Mouse (Mus musculus) stomach, embryonic 15.5 days (tissue): Measurements from ENCODE around the gene Thbs2. TPM values are rescaled to one million over a fixed set of nuclear protein-coding genes. Genes with fewer than 3 reads are reported as not detected.

Experiments
- ATAC-seq: fragments of 200-750 bp; cut with Nextera tagmentation; 2 replicates; pipeline ENCODE4 v1.8.0; 2017; ENCODE audit warnings: low read depth, moderate number of reproducible peaks, moderate TSS enrichment; ENCODE audit not compliant: insufficient read depth, low FRiP score
- H3K27ac ChIP-seq: fragments of 300-500 bp; sonication (generic); 2 replicates; pipeline ENCODE4 v1.5.1; 2015; ENCODE audit warnings: mild to moderate bottlenecking, inconsistent platforms
- H3K27me3 ChIP-seq: fragments of 300-500 bp; sonication (generic); replicated peaks from 2 replicates; pipeline ENCODE4 v1.6.1; 2015; ENCODE audit warnings: inconsistent platforms
- H3K36me3 ChIP-seq: fragments of 300-500 bp; sonication (generic); 2 replicates; pipeline ENCODE4 v1.6.1; 2015; ENCODE audit warnings: inconsistent platforms
- H3K4me1 ChIP-seq: fragments of 300-500 bp; sonication (generic); 2 replicates; pipeline ENCODE4 v1.6.1; 2015; ENCODE audit warnings: inconsistent platforms
- H3K4me2 ChIP-seq: fragments of 300-500 bp; sonication (generic); 2 replicates; pipeline ENCODE4 v1.6.1; 2015; ENCODE audit warnings: mild to moderate bottlenecking, inconsistent platforms
- H3K4me3 ChIP-seq: fragments of 300-500 bp; sonication (generic); replicated peaks from 2 replicates; pipeline ENCODE4 v1.5.1; 2015; ENCODE audit warnings: inconsistent platforms
- H3K9ac ChIP-seq: fragments of 300-500 bp; sonication (generic); 2 replicates; pipeline ENCODE4 v1.6.1; 2015; ENCODE audit warnings: inconsistent platforms
- H3K9me3 ChIP-seq: fragments of 300-500 bp; sonication (generic); 2 replicates; pipeline ENCODE4 v1.6.1; 2016; ENCODE audit warnings: inconsistent platforms
- WGBS: fragments of 180-500 bp; shearing (Covaris S2); methylation state at CpG from one replicate; pipeline ENCODE4 v1.1.7; 2015; 5-methylcytosine and 5-hydroxymethylcytosine counted together
- polyA plus RNA-seq: library from polyadenylated mRNA; unstranded; fragments of >200 nt; fragmentation: Nextera tagmentation; extraction: Ambion mirVana; gene quantifications from 2 replicates; pipeline ENCODE4 v1.2.1, GENCODE M21; 2015

Thbs2 gene
- polyA plus RNA-seq, 1 experiment from 2014 or later, result 35.2 TPM

GRCm38 (mm10) chr17:14693048-14693993 is 714 bp downstream of the Thbs2 start:
- Histone ChIP-seq H3K36me3 (no peaks in the 10 kb centered on the region), H3K9ac (0 out of 2 replicates have a peak overlapping the region, but pooled peaks have one; percentile 17), H3K27ac (peak overlapping the region; percentile 73; the same call in 1 of the 2 replicates), H3K9me3 (no peaks in the 10 kb centered on the region), H3K4me3 (peak overlapping the region; percentile 41), H3K4me1 (peaks cover 17% of the 10 kb centered on the region), H3K4me2 (peak overlapping the region; percentile 50), H3K27me3 (no peaks in the 10 kb centered on the region)
- 19% methylated on average over 9 of the region's 9 CpGs for WGBS
- no peak; the same call in 1 of the 2 replicates for ATAC-seq

- H3K4me1 ChIP-seq, result peaks cover 21% of the 10 kb centered on the region
- H3K9ac ChIP-seq, result no peak overlapping the region; the same call in 1 of the 2 replicates
- WGBS, result 44% methylated on average over 6 of the region's 6 CpGs
- no peaks in the 10 kb centered on the region for H3K36me3 ChIP-seq
- H3K27ac ChIP-seq, result peak overlapping the region; percentile 73
- H3K4me2 ChIP-seq, result peak overlapping the region; percentile 50
- H3K27me3 ChIP-seq, result no peaks in the 10 kb centered on the region
- H3K9me3 ChIP-seq, result no peaks in the 10 kb centered on the region
- peak overlapping the region; percentile 41 for H3K4me3 ChIP-seq
- ATAC-seq, result no peak
Observed at GRCm38 (mm10) chr17:14691901-14692300, 2.1 kb downstream of the Thbs2 start.

DNA sequence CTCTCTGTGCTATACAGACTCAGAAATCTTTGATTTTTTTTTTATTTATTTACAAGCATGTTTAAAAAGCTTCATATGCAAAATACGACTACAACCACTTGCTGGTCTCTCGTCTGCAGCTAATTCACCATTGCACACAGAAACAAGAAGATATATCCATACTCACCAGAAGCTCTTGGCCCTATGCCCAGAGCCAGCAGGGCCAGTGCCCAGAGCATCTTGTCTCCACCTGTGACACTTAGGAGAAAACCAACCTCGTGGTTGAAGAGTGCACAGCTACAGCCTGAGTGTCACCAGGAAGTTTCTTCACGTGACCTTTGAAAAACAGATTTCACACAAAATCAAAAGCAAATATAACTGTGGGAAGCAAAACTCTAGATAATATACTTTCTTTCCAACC is 2.8 kb downstream of the Thbs2 start:
- Histone ChIP-seq H3K4me2 (peak overlapping the region; percentile 50), H3K27ac (peak overlapping the region; percentile 73), H3K4me3 (peak overlapping the region; percentile 41), H3K27me3 (no peaks in the 10 kb centered on the region), H3K9me3 (no peaks in the 10 kb centered on the region), H3K36me3 (no peaks in the 10 kb centered on the region), H3K9ac (no peak overlapping the region), H3K4me1 (peaks cover 21% of the 10 kb centered on the region; the same call in 1 of the 2 replicates)
- WGBS, result 56% methylated on average over 4 of the region's 4 CpGs
- ATAC-seq, result no peak

GRCm38 (mm10) chr17:14682836-14683235 is 11.2 kb downstream of the Thbs2 start:
- H3K27ac ChIP-seq, result no peak overlapping the region
- H3K4me1 ChIP-seq, result peaks cover 8% of the 10 kb centered on the region; the same call in 1 of the 2 replicates
- H3K9me3 ChIP-seq, result no peaks in the 10 kb centered on the region
- peaks cover 4% of the 10 kb centered on the region; the same call in 1 of the 2 replicates for H3K36me3 ChIP-seq
- ATAC-seq, result no peak
- WGBS, result 87% methylated on average over 7 of the region's 7 CpGs
- no peak overlapping the region for H3K9ac ChIP-seq
- H3K4me3 ChIP-seq, result no peak overlapping the region
- no peaks in the 10 kb centered on the region for H3K27me3 ChIP-seq
- no peak overlapping the region for H3K4me2 ChIP-seq

GRCm38 (mm10) chr17:14681047-14681446 is 13.0 kb downstream of the Thbs2 start:
- H3K4me2 ChIP-seq, result no peak overlapping the region
- WGBS, result 93% methylated on average over 12 of the region's 12 CpGs

GRCm38 (mm10) chr17:14677198-14677597 is 16.8 kb downstream of the Thbs2 start:
- H3K27me3 ChIP-seq, result no peaks in the 10 kb centered on the region
- no peak overlapping the region for H3K9ac ChIP-seq
- no peak overlapping the region for H3K4me3 ChIP-seq
- peaks cover 6% of the 10 kb centered on the region for H3K36me3 ChIP-seq
- H3K4me1 ChIP-seq, result no peaks in the 10 kb centered on the region
- no peak for ATAC-seq
- H3K9me3 ChIP-seq, result no peaks in the 10 kb centered on the region
- no peak overlapping the region for H3K27ac ChIP-seq
- 69% methylated on average over 8 of the region's 8 CpGs for WGBS
- H3K4me2 ChIP-seq, result no peak overlapping the region

More at GRCm38 (mm10) chr17:14681047-14681446, 13.0 kb downstream of the Thbs2 start:
- H3K9me3 ChIP-seq, result no peaks in the 10 kb centered on the region
- no peaks in the 10 kb centered on the region for H3K4me1 ChIP-seq
- H3K27me3 ChIP-seq, result no peaks in the 10 kb centered on the region
- H3K27ac ChIP-seq, result no peak overlapping the region
- no peak overlapping the region for H3K4me3 ChIP-seq
- H3K36me3 ChIP-seq, result peaks cover 4% of the 10 kb centered on the region; the same call in 1 of the 2 replicates
- no peak overlapping the region for H3K9ac ChIP-seq
- no peak for ATAC-seq

GRCm38 (mm10) chr17:14675517-14675916 is 18.5 kb downstream of the Thbs2 start:
- Histone ChIP-seq H3K27ac (no peak overlapping the region), H3K4me2 (no peak overlapping the region), H3K4me3 (no peak overlapping the region), H3K4me1 (no peaks in the 10 kb centered on the region), H3K36me3 (peaks cover 6% of the 10 kb centered on the region), H3K27me3 (no peaks in the 10 kb centered on the region), H3K9ac (no peak overlapping the region), H3K9me3 (no peaks in the 10 kb centered on the region)
- no peak for ATAC-seq
- 69% methylated on average over 2 of the region's 2 CpGs for WGBS

- Histone ChIP-seq H3K27ac (no peak overlapping the region), H3K9me3 (no peaks in the 10 kb centered on the region), H3K9ac (no peak overlapping the region), H3K4me1 (no peaks in the 10 kb centered on the region), H3K27me3 (no peaks in the 10 kb centered on the region), H3K4me2 (no peak overlapping the region), H3K4me3 (no peak overlapping the region), H3K36me3 (peaks cover 6% of the 10 kb centered on the region)
- WGBS, result 54% methylated on average over 5 of the region's 5 CpGs
- no peak for ATAC-seq
Observed at GRCm38 (mm10) chr17:14672402-14672801, 21.6 kb downstream of the Thbs2 start.

DNA sequence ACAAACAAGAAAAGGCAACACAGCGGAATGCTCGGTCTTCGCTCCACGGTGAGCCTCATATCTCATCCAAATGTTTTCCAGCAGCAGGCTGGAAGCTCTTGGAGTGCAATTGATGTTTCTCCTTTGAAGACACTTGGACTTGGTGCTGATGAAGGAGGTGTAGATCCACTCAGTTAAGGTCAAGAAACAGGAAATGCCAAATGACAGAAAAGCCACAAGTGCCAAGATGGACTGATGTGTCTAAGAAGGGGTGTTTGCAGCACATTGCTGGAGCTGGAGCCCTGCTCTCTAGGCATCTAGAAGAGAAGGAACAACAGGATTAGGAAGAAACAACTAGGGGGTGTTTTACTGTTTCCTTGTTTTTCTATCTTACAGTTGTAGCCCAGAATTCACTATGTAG is 26.8 kb downstream of the Thbs2 start:
- H3K27me3 ChIP-seq, result no peaks in the 10 kb centered on the region
- no peak for ATAC-seq
- no peaks in the 10 kb centered on the region for H3K9me3 ChIP-seq
- H3K4me1 ChIP-seq, result no peaks in the 10 kb centered on the region
- H3K4me3 ChIP-seq, result no peak overlapping the region
- H3K9ac ChIP-seq, result no peak overlapping the region
- peaks cover 4% of the 10 kb centered on the region; the same call in 1 of the 2 replicates for H3K36me3 ChIP-seq
- WGBS, result 49% methylated on average over 4 of the region's 4 CpGs
- H3K4me2 ChIP-seq, result no peak overlapping the region
- no peak overlapping the region for H3K27ac ChIP-seq

DNA sequence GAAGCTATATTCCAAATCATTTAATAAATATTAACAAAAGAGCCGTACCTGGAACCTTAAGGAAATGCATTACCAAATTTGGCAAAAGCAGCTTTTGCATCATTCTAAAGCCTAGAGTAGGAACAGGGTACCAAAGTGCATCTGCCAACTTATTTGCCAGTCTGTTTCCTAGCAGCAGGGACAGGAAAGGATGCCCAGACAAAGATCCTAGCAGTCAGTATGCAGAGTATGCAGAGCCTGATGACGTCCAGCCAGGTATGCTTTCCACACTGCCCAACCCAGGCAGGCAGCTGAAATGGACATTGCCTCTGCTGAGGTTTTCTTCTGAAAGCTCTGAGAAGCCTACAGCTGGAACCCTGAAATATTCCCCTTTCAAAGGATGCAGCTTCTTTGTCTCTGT is 27.6 kb downstream of the Thbs2 start:
- no peak overlapping the region for H3K27ac ChIP-seq
- H3K4me2 ChIP-seq, result no peak overlapping the region
- 71% methylated on average over 2 of the region's 2 CpGs for WGBS
- H3K4me3 ChIP-seq, result no peak overlapping the region
- peaks cover 4% of the 10 kb centered on the region; the same call in 1 of the 2 replicates for H3K36me3 ChIP-seq
- no peaks in the 10 kb centered on the region for H3K4me1 ChIP-seq
- no peaks in the 10 kb centered on the region for H3K9me3 ChIP-seq
- H3K27me3 ChIP-seq, result no peaks in the 10 kb centered on the region
- no peak for ATAC-seq
- no peak overlapping the region for H3K9ac ChIP-seq

DNA sequence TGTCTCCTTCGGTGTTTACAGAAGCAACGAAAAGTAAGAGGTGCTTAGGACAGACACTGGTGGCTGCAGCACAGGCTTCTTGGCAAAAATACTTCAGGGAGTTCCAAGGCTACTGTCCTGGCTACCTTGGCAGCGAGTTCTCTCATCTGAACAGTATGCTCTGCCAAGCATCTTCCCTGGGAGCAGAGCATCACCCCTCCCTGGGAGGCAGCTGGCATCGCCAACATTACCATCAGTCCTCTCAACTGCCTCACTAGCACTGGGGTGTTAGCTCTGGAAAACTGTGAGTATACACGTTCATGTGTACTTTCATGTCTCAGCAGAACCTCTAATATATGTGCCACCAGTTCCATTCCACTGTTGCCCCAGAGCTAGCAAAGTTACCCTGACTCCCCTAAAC is 30.7 kb downstream of the Thbs2 start:
- Histone ChIP-seq H3K36me3 (no peaks in the 10 kb centered on the region), H3K4me1 (no peaks in the 10 kb centered on the region), H3K9ac (no peak overlapping the region), H3K4me3 (no peak overlapping the region), H3K4me2 (no peak overlapping the region), H3K27me3 (no peaks in the 10 kb centered on the region), H3K27ac (no peak overlapping the region), H3K9me3 (no peaks in the 10 kb centered on the region)
- ATAC-seq, result no peak
- 69% methylated on average over 5 of the region's 5 CpGs for WGBS

- Histone ChIP-seq H3K4me3 (no peak overlapping the region), H3K27ac (no peak overlapping the region), H3K4me1 (peaks cover 3% of the 10 kb centered on the region; the same call in 1 of the 2 replicates), H3K4me2 (no peak overlapping the region), H3K9me3 (no peaks in the 10 kb centered on the region), H3K36me3 (no peaks in the 10 kb centered on the region), H3K27me3 (no peaks in the 10 kb centered on the region), H3K9ac (no peak overlapping the region)
- ATAC-seq, result peak; percentile 18; the same call in 1 of the 2 replicates
- 66% methylated on average over 6 of the region's 6 CpGs for WGBS
Observed at GRCm38 (mm10) chr17:14662409-14662808, 31.6 kb downstream of the Thbs2 start.
